Mouse (Mus musculus): ENCODE results near the gene Grin2b. TPM values are rescaled to one million over a fixed set of nuclear protein-coding genes. Genes with fewer than 3 reads are reported as not detected.

Grin2b gene
- polyA plus RNA-seq, 1 experiment: not detected

GRCm38 (mm10) chr6:136167361-136167760 is 6.0 kb downstream of the Grin2b start:
- Histone ChIP-seq H3K27me3 (ENCODE audit: control insufficient read depth, insufficient read depth, insufficient read length) (no peaks in the 10 kb centered on the region), H3ac (ENCODE audit: control insufficient read depth, insufficient read length) (no peak overlapping the region), H3K4me2 (ENCODE audit: low read depth) (no peak overlapping the region), H3K79me2 (ENCODE audit: control insufficient read depth, insufficient read depth) (no peaks in the 10 kb centered on the region), H3K4me3 (no peak overlapping the region), H3K36me3 (ENCODE audit: control insufficient read depth, insufficient read depth) (no peaks in the 10 kb centered on the region)
- TF ChIP-seq USF1 (IDR thresholded peaks at IDR 0.05; ENCODE audit: low read depth): no peak
- no peak for TF ChIP-seq POLR2A (IDR thresholded peaks at IDR 0.05; ENCODE audit: insufficient read length, low read depth)
- no peak for TF ChIP-seq TCF3 (IDR thresholded peaks at IDR 0.05; ENCODE audit: insufficient read length, low read depth)
- TF ChIP-seq MYOD1 (IDR thresholded peaks at IDR 0.05; ENCODE audit: control insufficient read depth in 1 of 3, insufficient read length in 2 of 3, low read depth in 2 of 3): no peak
- TF ChIP-seq SRF (IDR thresholded peaks at IDR 0.05; ENCODE audit: control insufficient read depth, insufficient read length, low read depth): no peak
- no peak for TF ChIP-seq E2F4 (IDR thresholded peaks at IDR 0.05; ENCODE audit: insufficient read depth)
- TF ChIP-seq MAX (IDR thresholded peaks at IDR 0.05; ENCODE audit: low read depth): no peak
- TF ChIP-seq MYOG (IDR thresholded peaks at IDR 0.05; ENCODE audit: control insufficient read depth in 1 of 3, insufficient read depth in 1 of 3, insufficient read length in 2 of 3, low read depth in 2 of 3): no peak

DNA sequence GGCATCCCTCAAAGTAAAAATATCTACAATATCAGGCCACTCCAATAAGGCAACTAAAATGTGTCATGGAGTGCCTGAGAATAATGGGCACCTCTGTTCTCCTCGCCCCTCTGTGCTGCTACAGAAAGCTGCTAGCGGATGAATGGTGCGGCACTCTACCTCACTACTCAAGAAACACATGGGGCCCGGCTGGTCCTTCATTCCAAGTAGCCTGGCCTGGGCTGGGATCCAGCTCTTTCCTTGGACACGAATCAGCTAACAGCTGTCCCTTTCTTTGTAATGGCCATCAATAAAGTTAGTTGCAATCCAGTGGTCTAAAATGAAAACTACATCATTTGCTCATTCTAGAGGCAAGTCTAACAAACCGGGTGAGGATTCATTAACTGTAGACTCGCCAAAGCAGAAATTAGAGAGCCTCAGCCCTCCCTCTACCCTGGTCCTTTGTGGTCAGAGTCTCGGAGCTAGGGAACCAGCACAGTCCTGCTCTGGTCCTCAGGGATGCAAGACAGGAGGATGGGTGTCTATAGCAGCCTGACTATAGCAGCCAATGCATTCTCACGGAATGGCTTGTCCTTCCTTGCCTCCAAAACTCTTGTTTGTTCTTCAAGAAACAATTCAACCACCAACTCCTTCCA is 7.8 kb downstream of the Grin2b start:
- H3K27me3 ChIP-seq (ENCODE audit: control insufficient read depth, insufficient read depth, insufficient read length): no peaks in the 10 kb centered on the region
- H3K79me2 ChIP-seq (ENCODE audit: control insufficient read depth, insufficient read depth): no peaks in the 10 kb centered on the region
- no peak for TF ChIP-seq MYOG (IDR thresholded peaks at IDR 0.05; ENCODE audit: control insufficient read depth in 1 of 3, insufficient read depth in 1 of 3, insufficient read length in 2 of 3, low read depth in 2 of 3)
- no peak for TF ChIP-seq USF1 (IDR thresholded peaks at IDR 0.05; ENCODE audit: low read depth)
- no peak for TF ChIP-seq TCF3 (IDR thresholded peaks at IDR 0.05; ENCODE audit: insufficient read length, low read depth)
- no peak for TF ChIP-seq MYOD1 (IDR thresholded peaks at IDR 0.05; ENCODE audit: control insufficient read depth in 1 of 3, insufficient read length in 2 of 3, low read depth in 2 of 3)
- TF ChIP-seq POLR2AphosphoS2 (IDR thresholded peaks at IDR 0.05; ENCODE audit: insufficient read length, low read depth): no peak
- TF ChIP-seq POLR2A (IDR thresholded peaks at IDR 0.05; ENCODE audit: insufficient read length, low read depth): no peak
- TF ChIP-seq SRF (IDR thresholded peaks at IDR 0.05; ENCODE audit: control insufficient read depth, insufficient read length, low read depth): no peak
- no peak for TF ChIP-seq CEBPB (IDR thresholded peaks at IDR 0.05; ENCODE audit: insufficient read depth, poor library complexity, severe bottlenecking)
- TF ChIP-seq REST (IDR thresholded peaks at IDR 0.05; ENCODE audit: insufficient read depth, insufficient read length): no peak
- TF ChIP-seq E2F4 (IDR thresholded peaks at IDR 0.05; ENCODE audit: insufficient read depth): no peak
- TF ChIP-seq MAX (IDR thresholded peaks at IDR 0.05; ENCODE audit: low read depth): no peak
- no peak for TF ChIP-seq TCF12 (IDR thresholded peaks at IDR 0.05; ENCODE audit: insufficient read depth, poor library complexity, severe bottlenecking)
- no peak overlapping the region for H3K4me3 ChIP-seq
- H3K36me3 ChIP-seq (ENCODE audit: control insufficient read depth, insufficient read depth): no peaks in the 10 kb centered on the region
- no peak overlapping the region for H3K4me2 ChIP-seq (ENCODE audit: low read depth)
- no peak overlapping the region for H3ac ChIP-seq (ENCODE audit: control insufficient read depth, insufficient read length)

GRCm38 (mm10) chr6:136162090-136162489 is 11.2 kb downstream of the Grin2b start:
- H3K79me2 ChIP-seq (ENCODE audit: control insufficient read depth, insufficient read depth): no peaks in the 10 kb centered on the region
- TF ChIP-seq TCF12 (IDR thresholded peaks at IDR 0.05; ENCODE audit: insufficient read depth, poor library complexity, severe bottlenecking): no peak
- no peak for TF ChIP-seq MYOD1 (IDR thresholded peaks at IDR 0.05; ENCODE audit: control insufficient read depth in 1 of 3, insufficient read length in 2 of 3, low read depth in 2 of 3)
- no peak for TF ChIP-seq TCF3 (IDR thresholded peaks at IDR 0.05; ENCODE audit: insufficient read length, low read depth)
- TF ChIP-seq USF1 (IDR thresholded peaks at IDR 0.05; ENCODE audit: low read depth): no peak
- TF ChIP-seq REST (IDR thresholded peaks at IDR 0.05; ENCODE audit: insufficient read depth, insufficient read length): no peak
- no peak for TF ChIP-seq POLR2A (IDR thresholded peaks at IDR 0.05; ENCODE audit: insufficient read length, low read depth)
- TF ChIP-seq SRF (IDR thresholded peaks at IDR 0.05; ENCODE audit: control insufficient read depth, insufficient read length, low read depth): no peak
- no peak for TF ChIP-seq MAX (IDR thresholded peaks at IDR 0.05; ENCODE audit: low read depth)
- no peak for TF ChIP-seq MYOG (IDR thresholded peaks at IDR 0.05; ENCODE audit: control insufficient read depth in 1 of 3, insufficient read depth in 1 of 3, insufficient read length in 2 of 3, low read depth in 2 of 3)
- TF ChIP-seq E2F4 (IDR thresholded peaks at IDR 0.05; ENCODE audit: insufficient read depth): no peak
- no peak for TF ChIP-seq CEBPB (IDR thresholded peaks at IDR 0.05; ENCODE audit: insufficient read depth, poor library complexity, severe bottlenecking)
- no peak for TF ChIP-seq POLR2AphosphoS2 (IDR thresholded peaks at IDR 0.05; ENCODE audit: insufficient read length, low read depth)
- no peak overlapping the region for H3ac ChIP-seq (ENCODE audit: control insufficient read depth, insufficient read length)
- no peaks in the 10 kb centered on the region for H3K27me3 ChIP-seq (ENCODE audit: control insufficient read depth, insufficient read depth, insufficient read length)
- no peak overlapping the region for H3K4me3 ChIP-seq
- H3K4me2 ChIP-seq (ENCODE audit: low read depth): no peak overlapping the region
- H3K36me3 ChIP-seq (ENCODE audit: control insufficient read depth, insufficient read depth): no peaks in the 10 kb centered on the region

- Histone ChIP-seq H3K79me2 (ENCODE audit: control insufficient read depth, insufficient read depth) (no peaks in the 10 kb centered on the region), H3K4me3 (no peak overlapping the region), H3ac (ENCODE audit: control insufficient read depth, insufficient read length) (no peak overlapping the region), H3K4me2 (ENCODE audit: low read depth) (no peak overlapping the region), H3K36me3 (ENCODE audit: control insufficient read depth, insufficient read depth) (no peaks in the 10 kb centered on the region), H3K27me3 (ENCODE audit: control insufficient read depth, insufficient read depth, insufficient read length) (no peaks in the 10 kb centered on the region)
- no peak for TF ChIP-seq MYOD1 (IDR thresholded peaks at IDR 0.05; ENCODE audit: control insufficient read depth in 1 of 3, insufficient read length in 2 of 3, low read depth in 2 of 3)
- TF ChIP-seq CEBPB (IDR thresholded peaks at IDR 0.05; ENCODE audit: insufficient read depth, poor library complexity, severe bottlenecking): no peak
- no peak for TF ChIP-seq TCF12 (IDR thresholded peaks at IDR 0.05; ENCODE audit: insufficient read depth, poor library complexity, severe bottlenecking)
- TF ChIP-seq POLR2A (IDR thresholded peaks at IDR 0.05; ENCODE audit: insufficient read length, low read depth): no peak
Measured at GRCm38 (mm10) chr6:136153444-136153843, 19.9 kb downstream of the Grin2b start.

GRCm38 (mm10) chr6:136150064-136150463 is 23.2 kb downstream of the Grin2b start:
- H3K36me3 ChIP-seq (ENCODE audit: control insufficient read depth, insufficient read depth): no peaks in the 10 kb centered on the region

More at GRCm38 (mm10) chr6:136150064-136150463, 23.2 kb downstream of the Grin2b start:
- H3K4me2 ChIP-seq (ENCODE audit: low read depth): no peak overlapping the region
- no peaks in the 10 kb centered on the region for H3K79me2 ChIP-seq (ENCODE audit: control insufficient read depth, insufficient read depth)
- no peak overlapping the region for H3K4me3 ChIP-seq
- no peaks in the 10 kb centered on the region for H3K27me3 ChIP-seq (ENCODE audit: control insufficient read depth, insufficient read depth, insufficient read length)
- no peak overlapping the region for H3ac ChIP-seq (ENCODE audit: control insufficient read depth, insufficient read length)
- TF ChIP-seq CEBPB (IDR thresholded peaks at IDR 0.05; ENCODE audit: insufficient read depth, poor library complexity, severe bottlenecking) (no peak), MYOD1 (IDR thresholded peaks at IDR 0.05; ENCODE audit: control insufficient read depth in 1 of 3, insufficient read length in 2 of 3, low read depth in 2 of 3) (no peak), TCF3 (IDR thresholded peaks at IDR 0.05; ENCODE audit: insufficient read length, low read depth) (no peak), USF1 (IDR thresholded peaks at IDR 0.05; ENCODE audit: low read depth) (no peak), REST (IDR thresholded peaks at IDR 0.05; ENCODE audit: insufficient read depth, insufficient read length) (no peak), POLR2A (IDR thresholded peaks at IDR 0.05; ENCODE audit: insufficient read length, low read depth) (no peak), MYOG (IDR thresholded peaks at IDR 0.05; ENCODE audit: control insufficient read depth in 1 of 3, insufficient read depth in 1 of 3, insufficient read length in 2 of 3, low read depth in 2 of 3) (no peak), E2F4 (IDR thresholded peaks at IDR 0.05; ENCODE audit: insufficient read depth) (no peak), POLR2AphosphoS2 (IDR thresholded peaks at IDR 0.05; ENCODE audit: insufficient read length, low read depth) (no peak), SRF (IDR thresholded peaks at IDR 0.05; ENCODE audit: control insufficient read depth, insufficient read length, low read depth) (no peak), TCF12 (IDR thresholded peaks at IDR 0.05; ENCODE audit: insufficient read depth, poor library complexity, severe bottlenecking) (no peak), MAX (IDR thresholded peaks at IDR 0.05; ENCODE audit: low read depth) (no peak)
